Mouse (Mus musculus) forebrain, embryonic 13.5 days (tissue): ENCODE results near the gene Rbm38. TPM values are rescaled to one million over a fixed set of nuclear protein-coding genes. Genes with fewer than 3 reads are reported as not detected.
A peak's percentile ranks its signal among the peaks of the same experiment; 100 is the strongest.

Experiments used
- ATAC-seq: fragments of 200-750 bp; cut with Nextera tagmentation; 2 replicates; pipeline ENCODE4 v1.8.0; 2017
- H3K27ac ChIP-seq: fragments of 300-500 bp; sonication (generic); 2 replicates; pipeline ENCODE4 v1.5.1; 2015; ENCODE audit warnings: inconsistent platforms, mild to moderate bottlenecking, moderate library complexity
- H3K27me3 ChIP-seq: fragments of 300-500 bp; sonication (generic); 2 replicates; pipeline ENCODE4 v1.6.1; 2015; ENCODE audit warnings: mild to moderate bottlenecking, inconsistent platforms
- H3K36me3 ChIP-seq: fragments of 300-500 bp; sonication (generic); 2 replicates; pipeline ENCODE4 v1.6.1; 2015; ENCODE audit warnings: mild to moderate bottlenecking, inconsistent platforms; ENCODE audit not compliant: poor library complexity, severe bottlenecking
- H3K4me1 ChIP-seq: fragments of 300-500 bp; sonication (generic); 2 replicates; pipeline ENCODE4 v1.6.1; 2015; ENCODE audit warnings: inconsistent platforms
- H3K4me2 ChIP-seq: fragments of 300-500 bp; sonication (generic); 2 replicates; pipeline ENCODE4 v1.6.1; 2015; ENCODE audit warnings: inconsistent platforms, mild to moderate bottlenecking, moderate library complexity
- H3K4me3 ChIP-seq: fragments of 300-500 bp; sonication (generic); 2 replicates; pipeline ENCODE4 v1.5.1; 2015; ENCODE audit warnings: mild to moderate bottlenecking, inconsistent platforms
- H3K9ac ChIP-seq: fragments of 300-500 bp; sonication (generic); 2 replicates; pipeline ENCODE4 v1.6.1; 2015; ENCODE audit warnings: mild to moderate bottlenecking, inconsistent platforms
- H3K9me3 ChIP-seq: fragments of 300-500 bp; sonication (generic); replicated peaks from 2 replicates; pipeline ENCODE4 v1.6.1; 2016; ENCODE audit warnings: inconsistent platforms
- WGBS: fragments of 180-500 bp; shearing (Covaris S2); methylation state at CpG from one replicate; pipeline ENCODE4 v1.1.7; 2015; 5-methylcytosine and 5-hydroxymethylcytosine counted together
- polyA plus RNA-seq: library from polyadenylated mRNA; unstranded; fragments of >200 nt; fragmentation: Nextera tagmentation; extraction: Ambion mirVana; gene quantifications from 2 replicates; pipeline ENCODE4 v1.2.1, GENCODE M21; 2015

Gene Rbm38
- polyA plus RNA-seq, 1 experiment from 2014 or later, result 40.0 TPM

DNA sequence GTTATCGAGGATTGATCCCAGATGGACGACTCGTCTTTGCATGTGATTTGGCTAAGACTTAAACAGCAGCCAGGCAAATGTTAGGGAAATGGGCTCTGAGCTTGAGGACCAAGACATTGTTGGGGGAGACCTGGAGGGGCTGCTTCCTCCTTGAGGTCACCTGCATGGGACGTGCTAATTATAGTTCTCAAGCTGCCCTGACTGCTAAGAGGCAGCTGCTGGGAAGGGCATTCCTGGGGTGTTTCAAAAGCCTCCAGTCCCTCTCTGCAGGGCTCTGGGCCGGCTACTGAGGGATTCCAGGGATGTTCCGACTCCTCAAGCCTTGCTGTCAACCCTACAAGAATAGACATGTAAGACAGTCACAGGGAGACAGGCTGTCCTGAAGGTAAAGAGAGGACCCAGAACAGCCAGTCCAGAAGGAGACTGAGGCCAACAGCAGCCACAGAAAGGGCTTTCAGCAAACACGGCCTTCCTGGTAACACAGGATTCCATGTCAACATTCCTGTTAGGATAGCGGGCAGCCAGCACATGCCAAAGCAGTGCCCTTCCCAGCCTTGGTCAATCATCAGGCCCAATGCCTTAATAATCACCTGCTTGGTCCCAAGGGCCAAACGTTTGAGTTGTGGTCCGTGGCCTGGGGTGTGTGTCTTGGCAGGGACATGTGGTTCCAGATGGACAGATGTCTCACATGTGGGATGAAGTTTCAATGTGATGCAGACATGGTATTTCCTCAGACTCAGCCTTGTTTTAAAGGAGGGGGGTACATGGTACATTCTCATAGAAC is 59.7 kb downstream of the Rbm38 start:
- no peak for ATAC-seq
- Histone ChIP-seq H3K4me2 (no peak overlapping the region), H3K4me3 (no peak overlapping the region), H3K27ac (no peak overlapping the region), H3K4me1 (no peaks in the 10 kb centered on the region), H3K9me3 (no peaks in the 10 kb centered on the region), H3K27me3 (no peaks in the 10 kb centered on the region), H3K9ac (no peak overlapping the region), H3K36me3 (no peaks in the 10 kb centered on the region)
- WGBS, result 62% methylated on average over 10 of the region's 10 CpGs

DNA sequence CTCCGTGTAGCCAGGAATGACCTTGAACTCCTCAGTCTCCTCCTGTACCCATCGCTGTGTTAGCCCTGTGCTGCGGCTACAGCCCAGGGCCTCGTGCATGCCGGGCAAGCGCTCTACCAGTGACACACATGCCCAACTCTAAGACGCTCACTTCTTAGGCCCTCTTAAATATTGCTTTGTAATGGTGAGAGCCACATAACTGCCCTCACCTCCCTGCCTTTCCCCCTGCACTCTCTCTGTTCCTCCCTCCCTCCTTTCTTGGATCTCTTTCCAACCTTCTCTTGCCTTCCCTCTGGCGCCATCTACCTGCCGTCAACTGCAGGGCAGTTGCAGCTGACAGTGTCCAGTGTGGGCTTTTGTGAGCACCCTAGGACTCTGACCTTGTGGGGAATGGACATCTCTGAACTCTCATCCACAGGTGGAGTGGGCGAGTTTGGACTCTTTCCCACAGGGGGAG is 60.5 kb downstream of the Rbm38 start:
- H3K27ac ChIP-seq, result no peak overlapping the region
- WGBS, result 28% methylated on average over 10 of the region's 10 CpGs
- H3K4me1 ChIP-seq, result no peaks in the 10 kb centered on the region
- H3K36me3 ChIP-seq, result no peaks in the 10 kb centered on the region
- no peaks in the 10 kb centered on the region for H3K27me3 ChIP-seq
- no peak overlapping the region for H3K4me3 ChIP-seq
- H3K9me3 ChIP-seq, result no peaks in the 10 kb centered on the region
- H3K4me2 ChIP-seq, result no peak overlapping the region
- no peak overlapping the region for H3K9ac ChIP-seq
- ATAC-seq, result peak; percentile 75

DNA sequence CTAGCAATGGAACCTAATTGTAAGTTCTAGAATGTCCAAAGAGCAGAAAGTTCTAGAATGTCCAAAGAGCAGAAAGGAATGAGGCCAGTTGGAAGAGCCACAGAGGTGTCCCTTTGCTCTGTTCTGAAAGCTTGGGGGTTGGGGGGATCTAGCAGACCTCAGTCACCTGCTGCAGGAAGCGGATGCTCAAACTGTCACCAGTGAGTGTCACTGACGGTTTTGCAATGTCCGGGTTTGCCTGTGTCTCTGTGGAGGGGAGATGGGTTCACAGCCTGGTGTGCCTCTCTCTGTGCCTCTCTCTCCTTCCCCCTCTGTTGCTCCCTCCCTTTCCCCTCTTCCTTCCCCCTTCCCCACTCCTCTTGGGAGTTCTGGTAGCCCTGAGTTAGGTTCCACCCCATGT is 62.4 kb downstream of the Rbm38 start:
- Histone ChIP-seq H3K9me3 (no peaks in the 10 kb centered on the region), H3K36me3 (no peaks in the 10 kb centered on the region), H3K4me3 (no peak overlapping the region), H3K4me1 (no peaks in the 10 kb centered on the region), H3K9ac (no peak overlapping the region), H3K4me2 (no peak overlapping the region), H3K27me3 (no peaks in the 10 kb centered on the region), H3K27ac (no peak overlapping the region)
- no peak for ATAC-seq
- 84% methylated on average over 3 of the region's 3 CpGs for WGBS

DNA sequence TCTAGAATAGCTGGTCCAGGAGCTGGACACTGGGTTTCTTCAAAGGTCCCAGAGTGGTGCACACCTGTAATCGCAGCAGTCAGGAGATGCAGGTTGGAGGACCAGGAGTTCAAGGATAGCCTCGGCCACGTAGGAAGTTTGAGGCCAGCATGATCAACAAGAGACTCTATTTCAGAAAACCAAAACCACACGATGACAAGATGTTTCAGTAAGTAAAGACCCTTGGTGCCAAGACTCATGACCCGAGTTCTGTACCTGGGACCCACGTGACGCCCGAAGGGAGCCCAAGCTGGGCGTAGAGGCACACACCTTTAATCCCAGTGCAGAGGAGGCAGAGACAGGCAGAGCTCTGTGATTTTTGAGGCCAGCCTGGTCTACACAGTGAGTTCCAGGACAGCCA is 62.8 kb downstream of the Rbm38 start:
- no peak for ATAC-seq
- 76% methylated on average over 9 of the region's 9 CpGs for WGBS
- H3K4me2 ChIP-seq, result no peak overlapping the region

DNA sequence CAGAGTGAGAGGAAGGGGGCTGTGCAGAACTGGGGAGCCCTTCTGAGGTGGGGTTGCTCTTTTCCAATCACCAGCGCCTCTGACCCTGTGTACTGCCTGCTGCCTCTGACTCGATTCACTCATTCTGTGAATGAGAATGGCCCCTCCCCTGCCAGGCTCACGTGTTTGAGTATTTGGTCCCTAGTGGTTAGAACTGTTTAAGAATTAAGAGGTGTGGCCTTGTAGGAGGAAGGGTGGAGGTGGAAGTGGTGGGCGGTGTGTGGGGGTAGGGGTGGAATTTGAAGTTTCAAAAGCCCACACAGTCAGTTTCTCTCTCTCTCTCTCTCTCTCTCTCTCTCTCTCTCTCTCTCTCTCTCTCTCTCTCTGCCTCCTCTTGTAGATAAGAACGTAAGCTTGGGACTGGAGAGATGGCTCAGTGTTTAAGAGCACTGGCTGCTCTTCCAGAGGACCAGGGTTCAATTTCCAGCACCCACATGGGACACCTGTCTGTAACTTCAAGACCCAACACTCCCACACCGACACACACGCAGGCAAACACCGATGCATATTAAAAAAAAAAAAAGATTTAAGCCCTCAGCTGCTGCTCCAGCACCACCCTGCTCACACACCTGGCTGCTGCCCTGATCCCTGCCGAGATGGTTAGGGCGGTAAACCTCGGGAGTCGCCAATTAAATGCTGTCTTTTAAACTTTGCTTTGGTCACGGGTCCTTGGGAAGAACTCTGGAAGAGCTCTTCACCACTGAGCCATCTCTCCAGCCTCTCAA is 63.6 kb downstream of the Rbm38 start:
- Histone ChIP-seq H3K9me3 (no peaks in the 10 kb centered on the region), H3K4me3 (no peak overlapping the region), H3K27me3 (no peaks in the 10 kb centered on the region), H3K4me2 (no peak overlapping the region), H3K4me1 (no peaks in the 10 kb centered on the region), H3K9ac (no peak overlapping the region), H3K27ac (no peak overlapping the region), H3K36me3 (no peaks in the 10 kb centered on the region)
- 19% methylated on average over 13 of the region's 13 CpGs for WGBS
- no peak for ATAC-seq

More for the DNA sequence above, 62.8 kb downstream of the Rbm38 start:
- H3K4me1 ChIP-seq, result no peaks in the 10 kb centered on the region
- no peak overlapping the region for H3K4me3 ChIP-seq
- no peak overlapping the region for H3K27ac ChIP-seq
- H3K9me3 ChIP-seq, result no peaks in the 10 kb centered on the region
- H3K36me3 ChIP-seq, result no peaks in the 10 kb centered on the region
- no peaks in the 10 kb centered on the region for H3K27me3 ChIP-seq
- H3K9ac ChIP-seq, result no peak overlapping the region

Other genes with a start within 250 kb of the Rbm38 start
- 6.9 and 7.2 TPM in 2 replicates for gene Bmp7, start 80.2 kb upstream of the Rbm38 start, polyA plus RNA-seq
- 0.13 and 0.45 TPM in 2 replicates for gene Spo11, start 42.8 kb upstream of the Rbm38 start, polyA plus RNA-seq
- 146 and 148 TPM in 2 replicates for gene Rae1, start 20.4 kb upstream of the Rbm38 start, polyA plus RNA-seq
- gene Ctcfl, start 99.0 kb downstream of the Rbm38 start, polyA plus RNA-seq, result 0.05 and 0.14 TPM in 2 replicates
- gene Pck1, start 132.6 kb downstream of the Rbm38 start, polyA plus RNA-seq, result not detected in 2 replicates
- not detected in 2 replicates for gene Zbp1, start 198.4 kb downstream of the Rbm38 start, polyA plus RNA-seq